Mouse (Mus musculus) layer of hippocampus, postnatal 25 days (tissue): ENCODE results near the gene Fam208b. TPM values are rescaled to one million over a fixed set of nuclear protein-coding genes. Genes with fewer than 3 reads are reported as not detected.
"Not testable (repeated sequence)": the region's sequence is repeated elsewhere in the genome, so short reads cannot be mapped to it uniquely, and the experiment has no call there.

Experiments used
- DNase-seq, 2 experiments: peaks; one replicate each; pipeline ENCODE4 v3.0.0; 2022; ENCODE audit warnings: mixed read lengths in 2 of 2, low spot score in 1 of 2; ENCODE audit errors: extremely low spot score in 1 of 2
- total RNA-seq, 2 experiments: library from RNA; stranded (reverse); gene quantifications; 2 replicates each; pipeline ENCODE4 v1.2.3; 2021

Gene Fam208b
- total RNA-seq, 2 experiments from 2014 or later, result 22.3 to 29.4 TPM

DNA sequence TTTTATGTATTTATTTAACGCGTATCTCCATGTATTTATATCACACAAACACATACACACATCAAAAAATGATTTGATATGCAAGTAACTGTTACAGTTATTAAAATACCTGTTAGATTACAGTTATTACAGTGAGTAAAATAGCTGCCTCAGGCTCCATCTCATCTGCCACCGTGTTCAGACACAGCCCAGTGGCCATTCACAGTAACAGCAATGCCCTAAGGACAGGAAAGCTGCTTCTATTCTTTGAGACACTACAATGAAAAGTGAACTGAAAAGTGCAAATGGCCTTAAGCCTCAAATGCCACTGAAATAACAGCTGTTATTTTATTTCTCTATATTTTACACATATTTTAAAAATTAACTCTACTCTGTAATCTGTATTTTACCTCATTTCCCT lies 20.1 kb downstream of the Fam208b start:
- no peak for DNase-seq

DNA sequence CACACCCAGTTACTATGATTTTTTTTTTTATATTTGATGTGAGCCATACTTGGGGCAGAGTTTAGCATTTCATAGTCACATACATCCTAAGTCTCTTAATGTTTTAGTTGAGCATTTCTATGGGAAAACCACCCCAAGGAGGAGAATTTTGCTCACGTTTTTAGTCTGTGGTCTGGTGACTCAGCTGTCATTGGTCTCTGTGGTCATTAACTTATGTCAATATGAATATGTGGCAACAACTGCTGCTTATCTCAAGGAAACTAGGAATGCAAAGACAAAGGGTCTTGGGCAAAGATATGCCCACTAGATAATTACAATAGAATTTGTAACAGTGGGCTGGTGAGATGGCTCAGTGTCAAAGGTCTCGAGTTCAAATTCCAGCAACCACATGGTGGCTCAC lies 47.0 kb downstream of the Fam208b start:
- no peak for DNase-seq

DNA sequence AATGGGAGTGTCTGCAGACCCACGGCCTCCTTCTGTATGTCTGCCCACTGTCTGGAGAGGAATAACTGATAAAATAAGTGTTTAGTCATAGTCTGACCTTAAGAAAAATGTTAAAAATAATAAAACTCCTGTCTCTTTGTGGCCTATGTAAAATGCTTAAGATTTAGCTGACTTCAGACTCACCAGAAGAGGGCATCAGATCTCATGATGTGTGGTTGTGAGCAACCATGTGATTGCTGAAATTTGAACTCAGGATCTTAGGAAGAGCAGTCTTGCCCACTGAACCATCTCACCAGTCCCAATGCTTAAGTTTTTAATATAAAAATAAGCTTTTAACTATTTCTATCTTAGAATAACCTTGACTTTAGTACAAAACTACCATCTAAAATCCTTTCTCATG lies 47.8 kb downstream of the Fam208b start:
- DNase-seq, result no peak

DNA sequence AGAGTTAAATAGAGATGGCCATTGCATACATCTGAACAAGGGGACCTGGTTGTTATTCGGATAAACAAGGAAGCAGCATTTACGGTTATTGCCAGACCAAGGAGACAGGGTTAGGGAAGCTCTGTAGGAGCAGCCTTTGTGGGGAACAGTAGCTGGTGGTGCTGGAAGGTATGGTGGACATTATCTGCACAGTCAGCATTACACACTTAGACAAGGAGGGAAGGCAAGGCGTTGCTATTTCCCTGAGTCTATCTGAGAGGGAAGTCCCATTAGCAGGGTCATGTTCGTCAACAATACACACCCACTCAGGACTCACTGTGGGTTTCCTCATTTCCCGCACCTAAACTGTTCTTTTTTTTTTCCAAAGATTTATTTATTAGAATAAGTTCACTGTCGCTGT lies 63.1 kb downstream of the Fam208b start:
- DNase-seq, result no peak

DNA sequence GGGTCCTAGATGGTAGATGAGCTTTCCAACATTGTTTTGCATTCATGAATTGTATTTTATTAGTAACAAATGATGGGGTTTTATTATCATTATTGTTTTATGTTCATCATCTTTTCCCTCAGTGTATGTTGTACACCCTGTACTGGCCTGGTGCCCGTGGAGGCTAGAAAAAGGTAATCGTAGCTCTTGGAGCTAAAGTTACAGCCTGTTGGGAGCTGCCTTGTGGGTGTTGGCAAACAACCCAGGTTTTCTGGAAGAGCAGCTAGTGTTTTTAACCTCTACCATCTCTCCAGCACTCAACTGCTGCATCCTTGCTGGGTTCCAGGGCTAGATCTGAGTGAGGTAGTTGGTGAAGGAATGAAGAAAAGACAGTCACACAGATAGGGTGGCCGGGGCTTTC lies 63.5 kb downstream of the Fam208b start:
- no peak for DNase-seq

DNA sequence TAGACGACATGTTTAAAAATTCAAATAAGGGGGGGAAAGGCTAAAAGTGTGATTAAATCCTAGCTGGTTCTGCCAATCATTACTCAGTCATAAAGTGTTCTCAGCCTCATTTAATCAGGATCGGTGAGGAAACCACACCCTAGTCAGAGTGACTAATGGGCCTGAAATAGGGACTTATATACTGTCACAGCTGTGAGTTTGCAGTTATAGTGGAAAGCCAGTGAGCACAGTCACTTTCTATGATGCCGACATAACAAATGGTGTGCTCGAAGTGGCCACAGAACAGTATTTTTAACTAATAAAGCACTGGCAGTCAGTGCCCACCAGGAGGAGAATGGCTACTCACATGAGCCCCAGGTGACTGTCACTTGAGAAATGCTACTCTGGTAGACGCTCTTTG lies 66.0 kb downstream of the Fam208b start:
- no peak for DNase-seq

DNA sequence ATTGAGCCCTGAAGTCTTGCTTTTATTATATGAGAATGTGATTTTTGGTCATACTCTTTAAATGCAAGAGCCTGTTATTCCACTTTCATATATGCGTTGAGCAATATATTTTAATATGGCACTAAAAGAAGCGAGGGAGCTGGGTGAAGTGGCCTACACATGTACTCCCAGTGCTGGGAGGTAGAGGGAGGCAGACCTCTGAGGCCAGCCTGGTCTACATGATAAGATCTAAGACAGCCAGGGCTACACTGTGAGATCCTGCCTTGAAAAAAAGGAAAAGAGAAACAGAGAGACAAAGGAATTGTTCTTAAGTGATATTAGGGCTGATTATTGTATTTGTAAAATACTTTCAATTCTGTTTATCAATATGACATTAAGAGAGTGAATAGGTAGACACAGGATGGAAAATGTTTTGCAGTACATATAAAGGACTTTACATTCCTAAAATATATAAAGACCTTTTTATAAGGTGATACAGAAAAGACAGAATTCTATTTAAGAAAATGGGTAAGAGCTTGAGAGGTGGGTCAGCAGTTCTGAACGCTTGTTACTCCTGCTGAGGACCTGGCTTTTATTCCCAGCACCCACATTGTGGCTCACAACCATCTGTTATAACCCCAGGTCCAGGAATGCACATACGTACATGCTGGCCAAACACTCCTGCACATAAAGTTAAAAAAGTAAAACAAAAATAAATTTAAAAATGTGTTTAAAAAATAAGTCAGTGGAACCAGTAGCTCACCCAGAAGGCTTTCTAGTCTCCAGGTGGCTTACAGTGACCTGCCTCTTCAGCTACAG lies 66.6 kb downstream of the Fam208b start:
- no peak for DNase-seq

DNA sequence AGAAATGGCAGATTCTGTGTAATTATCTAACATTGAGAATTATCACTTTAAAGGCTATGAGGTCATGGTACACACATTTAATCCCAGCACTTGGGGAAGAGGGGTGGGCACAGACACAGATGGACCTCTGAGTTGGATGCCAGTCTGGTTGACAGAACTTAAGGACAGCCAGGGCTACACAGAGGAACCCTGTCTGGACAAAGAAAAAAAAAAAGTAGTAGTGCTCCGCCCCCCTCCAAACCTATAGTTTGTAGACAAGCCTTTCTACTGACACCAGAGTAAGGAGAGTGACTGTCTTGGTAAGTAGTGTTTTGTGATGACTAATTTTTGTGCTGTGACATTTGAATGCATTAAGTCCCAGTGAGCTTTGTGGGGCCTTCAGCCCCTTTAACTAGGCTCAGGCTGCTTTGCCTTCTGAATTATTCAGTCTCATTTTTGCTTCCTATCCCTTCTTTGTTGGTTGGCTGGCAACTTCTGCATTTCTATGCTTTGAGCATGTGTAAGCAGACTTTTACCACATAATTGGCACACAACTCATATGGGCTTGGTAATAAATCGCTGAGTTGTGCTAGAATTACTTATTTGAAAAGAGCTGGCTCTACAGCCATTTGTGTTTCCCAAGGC lies 69.6 kb downstream of the Fam208b start:
- DNase-seq, result no peak

DNA sequence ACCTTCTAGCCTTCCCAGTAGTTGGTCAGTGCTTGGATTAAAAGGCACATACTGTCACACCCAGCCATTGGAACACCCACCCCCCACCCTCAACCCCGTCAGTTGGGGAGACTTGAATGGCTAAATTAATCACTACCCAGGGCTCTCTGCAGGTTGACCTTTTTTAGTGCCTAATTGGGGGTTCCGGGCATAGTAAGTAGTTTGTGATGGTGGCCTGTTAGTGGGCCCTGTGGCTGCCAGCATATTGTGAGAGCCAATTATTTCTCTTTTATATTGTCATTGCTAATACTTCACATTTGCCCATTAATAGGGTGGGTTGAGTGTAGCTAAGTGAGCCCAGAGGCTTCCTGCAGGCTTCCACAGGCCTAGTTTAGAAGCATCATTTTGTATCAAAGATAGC lies 70.7 kb downstream of the Fam208b start:
- DNase-seq, result no peak

DNA sequence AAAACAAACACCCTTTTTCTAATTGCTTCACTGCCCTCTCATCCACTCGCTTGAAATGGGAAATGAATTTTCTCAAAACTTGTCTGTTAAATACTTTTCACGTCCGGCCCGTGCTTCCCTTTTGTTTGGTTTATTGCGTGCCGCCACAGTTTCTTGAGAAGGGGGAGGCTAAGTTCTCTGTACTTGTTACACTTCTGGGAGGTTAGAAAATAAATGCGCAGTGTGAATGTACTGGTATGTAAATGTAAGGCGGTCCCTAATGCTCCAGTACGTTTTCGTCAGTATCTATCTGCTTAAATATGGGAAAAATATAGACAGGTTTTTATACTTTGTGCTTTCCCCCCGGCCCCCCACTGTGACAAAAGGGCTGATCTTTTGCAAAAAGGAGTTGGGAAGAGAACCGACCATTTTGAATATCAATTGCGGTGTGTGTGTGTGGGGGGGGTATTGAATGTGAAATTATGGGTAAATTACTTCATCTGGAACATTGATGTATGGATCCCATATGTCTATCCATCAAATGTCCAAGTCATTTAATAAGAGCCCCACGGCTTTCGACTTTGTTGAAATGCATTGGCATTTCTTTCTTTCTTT lies 71.8 kb downstream of the Fam208b start:
- DNase-seq, result no peak

DNA sequence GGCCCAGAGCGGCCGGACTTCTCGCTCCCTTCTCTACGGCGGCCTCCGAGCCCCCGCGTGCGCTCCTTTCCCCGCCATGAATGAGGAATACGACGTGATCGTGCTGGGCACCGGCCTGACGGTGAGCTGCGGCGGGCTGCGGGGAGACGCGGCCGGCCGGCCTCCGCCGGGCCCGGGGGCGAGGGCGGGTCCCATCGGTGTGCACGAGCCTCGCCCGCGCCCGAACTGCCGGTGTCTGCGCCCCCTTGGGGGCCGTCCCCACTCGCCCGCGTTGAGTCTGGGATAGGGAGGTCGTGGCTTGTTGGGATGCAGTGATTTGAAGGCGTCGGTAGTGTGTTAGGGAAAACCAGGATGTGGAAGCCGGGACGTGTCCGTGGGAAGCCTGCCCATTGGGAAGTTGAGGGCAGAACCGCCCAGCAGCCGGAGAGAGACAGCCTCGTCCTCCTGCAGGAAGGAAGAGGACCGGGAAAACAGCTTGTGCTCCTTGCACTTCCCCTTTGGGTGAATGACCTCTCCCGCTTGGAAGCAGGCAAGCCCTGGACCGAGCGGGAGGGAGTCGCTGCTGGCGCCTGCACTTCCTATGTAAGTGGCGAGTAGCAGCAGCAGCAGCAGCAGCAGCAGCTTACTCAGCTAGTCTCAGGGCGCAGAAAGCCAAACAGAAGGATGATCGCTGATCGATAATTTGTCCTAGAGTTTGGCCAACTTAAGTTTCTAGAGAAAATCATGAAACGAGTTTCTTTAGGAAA lies 72.5 kb downstream of the Fam208b start:
- peak in 1 of 2 experiments; percentile 47 for DNase-seq

DNA sequence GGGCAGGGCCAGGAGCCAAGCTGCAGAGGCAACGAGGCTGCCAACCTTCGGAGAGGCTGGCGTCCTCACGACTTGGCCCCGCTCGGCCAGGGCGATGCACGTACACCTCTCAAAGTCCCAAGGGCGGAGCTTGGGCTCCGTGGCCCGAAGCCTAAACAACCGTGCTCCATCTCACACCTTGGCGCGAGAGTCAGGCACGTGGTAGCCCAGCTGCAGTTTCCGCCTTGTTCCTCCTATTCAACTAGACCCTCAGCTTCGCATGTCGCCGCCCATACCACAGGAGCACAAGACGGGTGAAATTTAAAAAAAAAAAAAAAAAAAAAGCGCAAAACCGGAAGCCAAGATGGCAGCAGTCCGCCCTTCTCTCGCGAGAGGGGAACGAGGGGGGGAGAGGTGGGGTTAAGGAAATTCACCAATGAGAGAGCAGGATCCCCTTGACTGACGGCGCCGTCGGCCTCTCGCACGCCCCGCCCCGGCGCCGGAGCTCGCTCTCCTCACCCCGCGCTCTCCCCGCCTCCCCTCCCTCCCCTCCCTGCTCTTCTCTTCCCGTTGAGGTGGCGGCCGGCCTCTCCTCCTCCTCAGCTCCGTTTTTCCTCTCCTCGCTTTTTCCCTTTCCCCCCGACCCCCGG lies 73.2 kb downstream of the Fam208b start, which contains the start of gene Gdi2:
Gdi2 (plus strand) TSS at position 470 of the 629 bp plus-strand sequence.
- peak; percentile 84 to 85 for DNase-seq

DNA sequence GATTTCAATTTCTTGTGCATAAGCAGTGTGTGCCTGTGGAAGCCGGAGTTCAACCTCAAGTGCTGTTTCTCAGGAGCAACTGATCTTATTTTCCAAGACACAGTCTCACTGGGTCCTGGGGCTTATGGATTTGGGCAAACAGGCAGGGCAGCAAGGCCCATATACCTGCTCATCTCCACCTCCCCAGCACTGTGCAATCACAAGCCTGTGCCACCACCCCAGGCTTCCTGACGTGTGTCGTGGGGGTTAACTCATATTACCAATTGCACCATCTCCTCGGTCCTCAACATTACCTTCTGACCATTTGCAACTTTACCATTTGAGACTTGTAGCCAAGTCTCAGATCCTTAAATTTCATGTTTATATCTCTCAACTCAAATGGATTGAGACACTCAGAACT lies 76.8 kb downstream of the Fam208b start:
- DNase-seq, result no peak

DNA sequence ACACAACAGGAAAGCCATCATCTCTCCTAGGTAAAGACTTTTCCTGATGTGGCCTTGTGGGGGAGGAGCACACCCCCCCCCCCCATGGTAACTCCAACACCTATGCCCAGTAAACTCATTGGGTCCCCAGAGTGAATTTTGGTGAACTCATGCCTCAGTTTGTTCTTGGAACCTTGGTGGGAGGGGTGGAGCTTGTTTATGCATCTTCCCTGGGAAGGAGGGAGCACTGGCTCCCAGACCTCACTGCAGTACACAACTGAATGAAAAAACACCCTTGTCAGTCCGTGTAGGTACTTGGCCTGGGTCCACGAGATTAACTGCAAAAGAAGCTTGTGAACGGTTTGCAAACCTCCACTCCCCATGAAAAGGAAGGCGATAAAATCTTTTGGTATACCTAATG lies 78.5 kb downstream of the Fam208b start:
- DNase-seq, result no peak

DNA sequence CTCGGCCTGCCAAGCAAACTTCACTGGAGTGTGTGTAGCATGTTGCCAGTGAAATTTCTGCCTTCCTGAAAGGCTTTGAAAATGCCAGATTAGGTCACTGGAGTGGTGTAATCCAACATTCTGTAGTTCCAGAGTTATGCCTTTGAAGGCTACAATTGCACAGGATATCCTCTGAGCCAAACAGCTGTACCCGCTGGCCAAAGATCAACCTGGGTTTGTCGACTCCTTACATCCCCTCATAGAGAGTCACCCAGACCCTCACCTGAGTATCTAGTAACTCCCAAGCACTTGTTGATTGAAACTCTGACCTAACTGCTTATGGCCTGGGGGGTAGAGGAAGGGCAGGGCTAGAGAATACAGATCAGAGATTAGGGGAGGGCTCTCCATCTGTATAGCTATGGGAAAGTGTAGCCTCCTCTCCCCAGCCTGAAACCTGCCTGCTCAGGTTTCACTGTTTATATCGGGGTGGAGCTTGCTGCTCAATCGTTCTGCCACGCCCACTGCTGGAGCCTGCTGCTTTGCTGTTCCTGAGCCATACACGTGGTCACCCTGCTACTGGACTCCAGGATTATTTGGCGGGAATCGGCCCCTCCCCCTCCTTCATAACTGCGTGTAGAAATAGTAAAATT lies 79.1 kb downstream of the Fam208b start:
- no peak for DNase-seq

DNA sequence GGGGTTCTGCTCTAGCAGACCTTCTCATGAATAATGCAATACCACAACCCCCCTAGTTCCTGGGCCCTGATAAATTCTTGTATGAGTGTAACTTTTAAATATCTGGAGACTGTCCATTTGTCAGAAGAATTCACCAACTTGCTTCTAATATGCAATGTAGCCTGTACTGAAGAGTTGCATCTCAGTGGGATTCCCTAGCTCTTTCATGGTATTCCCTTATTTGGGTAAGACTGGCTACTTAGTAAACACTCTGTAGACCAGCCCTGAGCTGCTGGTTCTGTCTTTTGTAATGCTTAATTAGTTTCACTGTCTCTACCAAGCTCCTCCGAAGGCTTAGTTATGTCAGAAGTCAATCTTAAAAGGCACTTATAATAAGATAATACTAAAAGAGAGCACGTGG lies 79.7 kb downstream of the Fam208b start:
- DNase-seq, result not testable (repeated sequence)

DNA sequence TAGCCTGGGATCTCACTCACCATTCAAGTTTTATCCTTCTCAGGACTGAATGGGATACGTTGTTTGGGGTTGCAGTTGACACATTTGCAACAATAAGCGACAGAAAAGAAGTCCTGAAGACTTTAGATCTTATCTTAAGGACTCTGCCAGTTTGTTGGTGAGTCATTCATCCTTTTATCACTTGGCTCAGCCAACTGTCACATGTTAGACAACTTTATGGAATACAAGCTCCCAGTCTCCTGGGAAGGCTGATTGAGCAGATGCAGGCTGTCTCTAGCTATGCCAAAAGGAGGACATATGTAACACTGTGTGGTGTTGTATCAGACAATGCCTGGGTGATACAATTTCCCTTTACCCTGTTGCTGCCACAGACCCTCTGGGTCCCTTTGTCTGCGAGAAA lies 80.5 kb downstream of the Fam208b start:
- DNase-seq, result no peak

DNA sequence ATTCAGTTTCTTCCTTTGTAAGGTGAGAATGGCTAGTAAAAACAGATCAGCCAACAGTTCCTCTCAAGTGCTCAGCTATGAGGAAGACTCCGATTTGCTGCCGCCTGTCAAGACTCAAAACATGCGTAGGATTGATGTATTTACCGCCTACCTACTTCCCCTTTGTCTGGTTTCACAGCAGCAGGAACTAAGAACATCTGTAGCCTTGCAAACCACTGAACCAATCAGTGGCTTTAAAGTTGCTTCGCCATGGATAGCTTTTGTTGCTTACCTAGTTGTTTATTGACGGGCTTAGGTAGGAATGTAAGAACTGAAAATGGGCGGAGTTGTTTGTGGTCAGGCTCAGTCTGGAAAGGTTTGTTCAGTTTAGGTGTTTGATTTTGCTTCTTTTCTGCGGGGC lies 84.6 kb downstream of the Fam208b start:
- no peak for DNase-seq

DNA sequence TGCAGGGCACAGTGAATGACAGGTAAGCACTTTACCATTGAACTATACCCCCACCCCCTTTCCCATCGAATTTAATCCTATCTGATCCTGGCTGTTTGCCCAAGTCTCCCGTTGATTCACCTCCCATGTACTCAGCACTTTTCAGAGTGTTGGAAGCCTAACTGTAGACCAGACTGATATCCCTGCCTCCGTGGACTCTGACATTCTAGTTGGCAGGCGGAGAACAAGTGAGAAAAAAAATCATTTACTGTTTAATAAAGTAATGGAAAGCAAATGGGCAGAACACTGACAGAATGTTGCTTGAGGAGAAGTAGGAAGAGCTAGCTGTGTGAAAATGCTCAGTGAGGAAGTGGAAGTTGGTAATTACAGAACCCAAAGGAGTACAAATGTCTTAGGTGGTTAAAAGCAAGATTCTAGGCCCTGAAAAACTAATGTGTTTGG lies 85.3 kb downstream of the Fam208b start:
- no peak for DNase-seq

DNA sequence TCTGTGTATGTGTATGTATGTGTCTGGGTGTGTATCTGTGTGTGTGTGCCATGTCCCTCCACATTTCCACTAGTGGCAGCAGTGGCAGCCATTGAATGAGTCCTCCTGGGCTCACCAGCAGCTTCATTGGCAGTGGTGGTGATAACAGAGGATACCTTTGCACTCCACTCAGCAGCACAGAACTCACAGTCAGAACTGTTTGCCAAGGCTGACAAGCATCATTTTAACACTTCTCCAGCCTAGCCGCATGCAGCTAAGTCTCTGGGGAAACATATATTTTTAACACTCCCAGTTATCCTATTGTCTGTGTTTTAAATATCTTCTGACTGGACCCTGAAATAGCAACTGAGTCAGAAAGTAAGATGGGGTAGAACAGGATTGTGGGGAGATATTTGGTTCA lies 87.0 kb downstream of the Fam208b start:
- no peak for DNase-seq
